Mouse (Mus musculus) midbrain, embryonic 11.5 days (tissue): ENCODE data around the gene Spata31d1d. TPM values are rescaled to one million over a fixed set of nuclear protein-coding genes. Genes with fewer than 3 reads are reported as not detected.

ENCODE experiments used
- ATAC-seq: fragments of 200-750 bp; cut with Nextera tagmentation; 2 replicates; pipeline ENCODE4 v1.8.0; 2017; ENCODE audit warnings: moderate TSS enrichment, moderate library complexity; ENCODE audit not compliant: low FRiP score
- DNase-seq: peaks from one replicate; pipeline ENCODE4 v3.0.0; 2015; ENCODE audit warnings: low spot score; ENCODE audit errors: missing footprints
- H3K27ac ChIP-seq: fragments of 300-500 bp; sonication (generic); 2 replicates; pipeline ENCODE4 v1.5.1; 2014; ENCODE audit warnings: low read depth, low read length
- H3K27me3 ChIP-seq: fragments of 300-500 bp; sonication (generic); 2 replicates; pipeline ENCODE4 v1.6.1; 2014; ENCODE audit warnings: mild to moderate bottlenecking, low read length, moderate library complexity, mixed read lengths; ENCODE audit not compliant: control insufficient read depth, insufficient read depth
- H3K36me3 ChIP-seq: fragments of 300-500 bp; sonication (generic); 2 replicates; pipeline ENCODE4 v1.6.1; 2014; ENCODE audit warnings: mild to moderate bottlenecking, low read length, moderate library complexity, mixed read lengths; ENCODE audit not compliant: control insufficient read depth, insufficient read depth
- H3K4me1 ChIP-seq: fragments of 300-500 bp; sonication (generic); 2 replicates; pipeline ENCODE4 v1.6.1; 2014; ENCODE audit warnings: low read length; ENCODE audit not compliant: control insufficient read depth, insufficient read depth
- H3K4me2 ChIP-seq: fragments of 300-500 bp; sonication (generic); 2 replicates; pipeline ENCODE4 v1.6.1; 2014; ENCODE audit warnings: mild to moderate bottlenecking, moderate library complexity
- H3K4me3 ChIP-seq: fragments of 300-500 bp; sonication (generic); 2 replicates; pipeline ENCODE4 v1.5.1; 2014; ENCODE audit warnings: low read depth, low read length
- H3K9ac ChIP-seq: fragments of 300-500 bp; sonication (generic); 2 replicates; pipeline ENCODE4 v1.6.1; 2014; ENCODE audit warnings: low read length
- H3K9me3 ChIP-seq: fragments of 300-500 bp; sonication (generic); 2 replicates; pipeline ENCODE4 v1.6.1; 2016; ENCODE audit warnings: low read length; ENCODE audit not compliant: control insufficient read depth
- WGBS: fragments of 180-500 bp; shearing (Covaris S2); extraction: QIAGEN DNeasy Blood & Tissue Kit; methylation state at CpG from one replicate; pipeline ENCODE4 v1.1.7; 2014; 5-methylcytosine and 5-hydroxymethylcytosine counted together
- polyA plus RNA-seq: library from polyadenylated mRNA; unstranded; fragments of >200 nt; fragmentation: Nextera tagmentation; extraction: Ambion mirVana; gene quantifications from 2 replicates; pipeline ENCODE4 v1.2.1, GENCODE M21; 2014

The Spata31d1d gene
- polyA plus RNA-seq, 1 experiment from 2014 or later: not detected

GRCm38 (mm10) chr13:59679306-59679705 is 52.2 kb downstream of the Spata31d1d start:
- Histone ChIP-seq H3K9ac (no peak overlapping the region), H3K36me3 (no peaks in the 10 kb centered on the region), H3K27me3 (no peaks in the 10 kb centered on the region), H3K27ac (no peak overlapping the region), H3K4me2 (no peak overlapping the region), H3K9me3 (no peaks in the 10 kb centered on the region), H3K4me3 (no peak overlapping the region), H3K4me1 (no peaks in the 10 kb centered on the region)
- DNase-seq: no peak
- no peak for ATAC-seq
- WGBS: 59% methylated on average over 4 of the region's 4 CpGs

GRCm38 (mm10) chr13:59676316-59677229 is 55.0 kb downstream of the Spata31d1d start:
- no peak overlapping the region for H3K9ac ChIP-seq
- H3K27me3 ChIP-seq: no peaks in the 10 kb centered on the region
- no peak overlapping the region for H3K27ac ChIP-seq
- H3K9me3 ChIP-seq: no peaks in the 10 kb centered on the region
- H3K36me3 ChIP-seq: no peaks in the 10 kb centered on the region
- ATAC-seq (no peak), DNase-seq (peak; percentile 85)
- no peak overlapping the region for H3K4me3 ChIP-seq
- H3K4me1 ChIP-seq: peaks cover 15% of the 10 kb centered on the region
- no peak overlapping the region for H3K4me2 ChIP-seq
- 84% methylated on average over 12 of the region's 12 CpGs for WGBS

Other genes starting within 250 kb of the Spata31d1d start
- 22.6 and 22.9 TPM in 2 replicates for gene Agtpbp1, start 146.5 kb downstream of the Spata31d1d start, polyA plus RNA-seq
- gene Naa35, start 146.5 kb downstream of the Spata31d1d start, polyA plus RNA-seq: 99.2 and 118 TPM in 2 replicates
- gene Golm1, start 55.9 kb downstream of the Spata31d1d start, polyA plus RNA-seq: 179 TPM in 2 replicates
- gene 4921517D22Rik, start 37.6 kb downstream of the Spata31d1d start, polyA plus RNA-seq: not detected in 2 replicates
- gene Spata31d1a, start 21.4 kb downstream of the Spata31d1d start, polyA plus RNA-seq: not detected in 2 replicates
- 0.05 TPM in 1 of 2 replicates, not detected in the other for gene Spata31d1b, start 19.5 kb downstream of the Spata31d1d start, polyA plus RNA-seq
- 0.19 and 0.34 TPM in 2 replicates for gene 1700014D04Rik, start 15.0 kb upstream of the Spata31d1d start, polyA plus RNA-seq
- gene Isca1, start 38.1 kb upstream of the Spata31d1d start, polyA plus RNA-seq: 131 and 146 TPM in 2 replicates
- not detected in 2 replicates for gene Gm49354, start 50.5 kb upstream of the Spata31d1d start, polyA plus RNA-seq
- 47.2 and 48.7 TPM in 2 replicates for gene Tut7, start 91.4 kb upstream of the Spata31d1d start, polyA plus RNA-seq